Mouse (Mus musculus) inflammation-experienced regulatory T-cells, adult 6 months (primary cell): Measurements from ENCODE around the gene Tmem128. TPM values are rescaled to one million over a fixed set of nuclear protein-coding genes. Genes with fewer than 3 reads are reported as not detected.
A peak's percentile ranks its signal among the peaks of the same experiment; 100 is the strongest.

Experiments
- ATAC-seq: one replicate; pipeline ENCODE4 v1.8.0; 2017
- polyA plus RNA-seq, 3 experiments: library from polyadenylated mRNA; unstranded; fragments of 100-300 nt; shearing (Covaris generic); gene quantifications; one replicate each; pipeline ENCODE4 v1.2.1; 2017

The Tmem128 gene
- polyA plus RNA-seq = 100 to 1,000 TPM; 101 to 125 (median 113) TPM

DNA sequence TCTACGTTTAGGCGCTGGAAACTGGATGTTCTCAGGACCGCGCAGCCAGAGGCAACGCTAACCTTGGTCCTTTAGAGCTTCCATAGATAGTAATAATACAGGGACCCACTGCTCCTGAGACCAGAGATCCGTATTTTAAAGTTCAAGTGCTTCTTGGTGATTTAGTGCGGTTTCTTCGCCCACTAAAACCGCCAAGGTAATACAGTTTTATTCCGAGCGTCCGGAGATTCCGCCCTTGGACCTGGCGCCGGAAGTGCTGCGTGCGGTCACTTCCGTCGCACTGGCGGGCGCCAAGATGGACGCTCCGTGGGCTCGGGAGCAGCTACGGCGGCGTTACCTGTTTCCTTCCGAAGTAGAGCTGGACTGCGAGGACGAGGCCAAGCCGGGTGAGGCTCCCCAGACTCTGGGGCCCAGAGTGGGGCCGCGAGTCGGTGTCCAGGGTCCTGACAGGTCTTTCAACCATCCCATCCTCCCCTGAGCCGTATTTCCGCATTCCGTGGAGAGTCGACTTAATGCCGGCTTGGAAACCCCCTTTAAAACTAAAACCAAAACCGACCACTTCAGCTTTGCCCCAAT is at the start of gene Tmem128:
Gene Tmem128, plus strand, starts transcription at position 79 of the 576 bp plus-strand sequence.
- ATAC-seq = peak; percentile 85

DNA sequence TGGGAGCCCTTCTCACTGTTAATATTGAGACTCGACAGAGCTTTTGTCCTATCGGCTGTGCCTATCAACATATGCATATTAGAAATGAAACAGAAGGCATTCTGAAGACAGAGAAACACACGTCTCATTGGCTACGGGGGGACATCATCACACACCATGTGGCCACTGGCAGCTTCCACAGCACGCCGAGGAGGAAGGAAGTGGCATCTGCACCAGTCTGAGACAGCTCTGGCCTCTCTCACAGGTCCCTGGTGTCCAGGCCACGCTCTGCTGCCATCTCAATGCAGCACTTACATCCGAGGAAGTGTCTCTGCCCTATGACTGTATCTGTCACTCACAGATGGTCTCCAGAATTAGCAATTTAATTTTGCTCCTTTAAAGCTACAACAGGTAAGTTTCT is 48.3 kb upstream of the Tmem128 start:
- no peak for ATAC-seq

DNA sequence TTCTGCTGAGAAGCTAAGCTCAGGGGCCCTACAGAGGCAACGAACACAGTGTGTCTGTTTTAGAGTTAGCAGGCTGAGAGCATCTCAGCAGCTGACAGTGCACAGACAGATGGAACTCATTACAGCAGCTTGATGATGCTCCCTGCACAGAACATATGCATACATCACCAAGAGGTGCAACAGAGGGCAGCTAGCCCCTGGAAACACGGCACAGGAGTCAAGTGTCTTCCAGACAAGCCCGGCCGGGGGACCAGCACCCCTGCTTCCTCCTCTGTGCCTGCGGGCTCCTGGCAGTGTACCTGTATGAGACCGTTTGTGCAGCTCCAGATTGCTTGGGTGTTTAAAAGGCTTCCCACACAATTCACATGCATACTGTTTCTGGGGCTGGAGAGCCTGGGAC is 47.0 kb upstream of the Tmem128 start:
- no peak for ATAC-seq

DNA sequence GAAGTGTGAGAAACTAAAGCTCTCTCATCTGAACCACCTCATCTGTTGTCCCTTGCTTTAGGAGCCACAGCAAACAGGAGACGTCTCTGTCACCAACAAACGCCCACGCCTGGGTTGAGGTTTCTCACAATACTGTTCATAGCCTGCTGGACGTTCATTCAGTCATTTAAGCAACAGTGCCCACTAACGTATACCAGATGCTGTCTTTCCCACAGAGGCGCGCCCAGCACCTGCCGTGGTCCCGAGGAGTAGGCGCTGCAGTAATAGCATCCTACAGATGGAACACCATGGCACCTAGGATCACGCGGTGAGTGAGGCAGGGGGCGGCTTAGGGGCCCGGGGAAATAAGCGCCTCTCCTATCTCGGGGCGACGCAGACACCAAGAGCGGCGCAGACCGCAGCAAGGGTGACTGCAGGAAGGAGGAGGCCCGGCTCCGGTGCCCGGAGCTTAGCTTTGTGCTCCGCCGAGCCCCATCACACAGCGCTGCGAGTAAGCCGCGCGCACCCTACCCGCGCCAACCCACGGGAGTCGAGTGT is 40.1 kb upstream of the Tmem128 start:
- ATAC-seq = peak; percentile 78

DNA sequence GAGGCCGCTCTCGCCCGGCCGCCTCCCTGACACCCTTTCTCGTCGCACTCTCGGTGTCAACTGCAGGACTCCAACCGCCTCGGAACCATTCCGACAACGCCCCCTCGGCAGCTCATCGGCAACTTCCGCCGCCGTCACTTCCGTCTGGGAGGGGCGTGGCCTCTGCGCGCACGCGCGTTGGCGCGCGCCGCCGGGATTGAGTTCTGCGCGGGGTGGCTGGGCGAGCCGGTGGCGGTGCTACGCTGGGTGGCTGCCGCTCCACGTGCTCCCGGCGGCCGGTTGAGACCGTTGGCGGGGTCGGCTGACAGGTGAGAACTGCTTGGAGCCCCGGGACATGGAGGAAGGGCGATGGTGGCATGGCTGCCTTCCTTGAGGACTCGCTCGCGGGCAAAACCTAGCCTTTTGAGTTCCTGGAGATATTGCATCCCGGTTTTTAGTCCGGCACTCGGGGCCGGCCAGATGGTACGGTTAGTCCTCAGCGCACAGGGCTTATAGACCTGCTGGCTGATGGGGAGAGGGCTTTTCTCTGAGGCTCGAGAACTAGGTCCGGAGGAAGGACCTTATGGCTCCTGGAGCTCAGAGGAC is 39.6 kb upstream of the Tmem128 start, which contains the start of the genes Zbtb49 and Lyar:
Gene Zbtb49, minus strand, starts transcription at position 130 of the 585 bp plus-strand sequence.
Gene Lyar, plus strand, starts transcription at position 143 of the 585 bp plus-strand sequence.
- ATAC-seq = peak; percentile 84

DNA sequence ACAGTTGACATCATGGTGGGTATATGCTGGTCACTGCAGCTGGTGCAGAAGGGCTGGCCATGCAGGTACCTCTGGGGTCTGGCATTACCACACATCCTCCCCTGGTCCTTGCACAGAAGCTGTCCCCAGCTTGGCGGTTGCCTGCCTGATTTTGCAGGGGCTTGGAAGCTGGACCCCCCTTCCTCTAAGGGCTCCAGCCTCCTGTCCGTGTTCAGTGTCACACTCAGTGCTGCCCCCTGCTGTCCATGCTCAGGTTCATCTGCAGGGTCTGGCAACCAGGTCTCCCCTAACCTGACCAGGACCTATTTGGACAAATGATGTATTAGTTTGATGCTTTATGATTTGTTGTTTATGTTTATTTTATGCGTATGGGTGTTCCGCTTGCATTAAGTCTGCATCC is 24.6 kb upstream of the Tmem128 start:
- ATAC-seq = no peak

DNA sequence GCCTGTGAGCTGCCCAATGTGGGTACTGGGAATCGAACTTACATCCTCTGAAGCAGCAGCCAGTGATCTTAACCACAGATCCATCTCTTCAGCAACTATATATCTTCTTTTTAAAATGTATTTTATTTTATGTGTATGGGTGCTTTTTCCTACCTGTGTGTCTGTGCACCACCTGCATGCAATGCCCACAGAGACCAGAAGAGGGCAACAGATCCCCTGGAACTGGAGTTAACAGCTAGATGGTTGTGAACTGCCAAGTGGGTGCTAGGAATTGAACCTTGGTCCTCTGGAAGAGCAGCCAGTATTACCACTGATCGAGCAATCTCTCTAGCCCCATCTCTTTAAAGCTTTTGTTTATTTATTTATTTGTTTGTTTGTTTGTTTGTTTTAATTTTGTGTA is 23.4 kb upstream of the Tmem128 start:
- ATAC-seq = no peak

DNA sequence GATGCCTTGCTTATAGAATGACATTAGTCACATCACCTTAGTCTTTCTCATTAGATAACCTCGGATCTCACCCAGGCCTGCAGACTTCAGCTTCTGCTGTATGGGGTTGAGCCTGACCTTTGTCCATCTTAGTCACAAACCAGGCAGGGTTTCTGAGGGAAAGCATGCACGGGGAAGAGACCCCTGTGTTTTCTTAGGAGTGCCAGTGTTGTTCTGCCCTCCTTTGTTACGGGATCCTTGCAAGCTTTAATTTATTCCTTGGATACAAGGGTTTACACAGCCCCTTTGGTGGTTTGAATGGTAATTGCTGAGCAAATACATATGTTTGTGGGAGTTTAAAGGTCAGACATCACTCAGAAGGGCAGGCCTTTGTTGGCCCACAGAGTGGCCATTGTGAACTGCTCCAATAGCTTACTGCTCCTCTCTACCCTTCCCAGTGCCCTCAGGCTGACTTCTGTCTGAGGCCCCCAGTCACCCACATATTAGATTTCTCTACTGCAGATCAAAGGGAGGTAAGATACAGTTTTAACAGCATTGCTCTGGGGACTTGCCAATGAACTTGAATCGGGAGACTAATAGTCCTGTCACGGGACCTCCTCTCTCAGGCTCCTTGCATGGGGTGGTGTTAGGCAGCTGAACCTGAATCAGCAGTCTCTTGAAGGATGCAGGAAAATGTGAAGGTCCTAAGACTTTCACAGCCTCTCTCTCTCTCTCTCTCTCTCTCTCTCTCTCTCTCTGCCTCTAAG is 19.1 kb upstream of the Tmem128 start:
- no peak for ATAC-seq

DNA sequence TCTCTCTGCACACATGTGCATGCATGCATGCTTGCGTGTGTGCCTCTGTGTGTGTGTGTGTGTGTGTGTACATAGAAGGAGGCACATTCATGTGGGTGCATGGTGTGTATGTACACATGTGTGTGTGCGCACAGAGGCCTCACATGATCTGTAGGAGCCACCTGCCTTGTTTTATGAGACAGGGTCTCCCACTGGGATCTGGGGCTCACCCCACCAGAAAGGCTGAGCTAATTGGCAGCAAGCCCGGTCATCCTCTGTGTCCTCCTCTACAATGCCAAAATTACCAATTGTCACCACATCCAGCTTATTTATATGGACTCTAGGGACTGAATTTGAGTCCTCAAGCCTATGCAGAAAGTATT is 18.5 kb upstream of the Tmem128 start:
- ATAC-seq = no peak

DNA sequence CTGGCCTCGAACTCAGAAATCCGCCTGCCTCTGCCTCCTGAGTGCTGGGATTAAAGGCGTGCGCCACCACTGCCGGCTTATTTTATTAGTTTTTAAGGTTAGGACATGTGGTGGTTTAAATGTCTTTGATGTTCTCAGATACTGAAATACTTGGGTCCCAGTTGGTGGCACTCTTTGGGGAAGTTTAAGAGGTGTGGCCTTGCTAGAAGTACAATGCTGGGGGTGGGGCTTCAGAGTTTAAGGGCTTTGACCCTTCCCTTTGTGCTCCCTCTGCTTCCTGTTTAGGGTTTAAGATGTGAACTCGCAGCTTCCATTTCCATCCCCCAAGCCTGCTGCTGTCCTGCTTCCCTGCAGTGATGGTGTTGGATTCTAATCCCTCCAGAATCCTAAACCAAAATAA is 18.0 kb upstream of the Tmem128 start:
- no peak for ATAC-seq

DNA sequence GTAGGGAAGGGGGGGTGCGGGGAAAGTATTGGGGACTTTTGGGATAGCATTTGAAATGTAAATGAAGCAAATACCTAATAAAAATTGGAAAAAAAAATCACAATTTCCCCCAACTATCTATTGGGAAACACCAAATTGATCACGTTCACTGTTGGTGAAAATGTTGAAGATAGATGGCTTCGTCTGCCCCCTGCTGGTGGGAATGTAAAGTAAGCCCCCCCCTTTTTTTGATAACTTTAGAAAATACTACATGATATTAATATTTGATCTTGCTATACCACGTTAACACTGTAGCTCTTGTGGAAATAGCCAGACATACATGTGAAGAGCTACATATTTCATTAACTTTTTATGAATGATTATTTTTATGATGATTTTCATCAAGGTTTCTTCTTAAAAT is 4.8 kb upstream of the Tmem128 start:
- ATAC-seq = no peak

DNA sequence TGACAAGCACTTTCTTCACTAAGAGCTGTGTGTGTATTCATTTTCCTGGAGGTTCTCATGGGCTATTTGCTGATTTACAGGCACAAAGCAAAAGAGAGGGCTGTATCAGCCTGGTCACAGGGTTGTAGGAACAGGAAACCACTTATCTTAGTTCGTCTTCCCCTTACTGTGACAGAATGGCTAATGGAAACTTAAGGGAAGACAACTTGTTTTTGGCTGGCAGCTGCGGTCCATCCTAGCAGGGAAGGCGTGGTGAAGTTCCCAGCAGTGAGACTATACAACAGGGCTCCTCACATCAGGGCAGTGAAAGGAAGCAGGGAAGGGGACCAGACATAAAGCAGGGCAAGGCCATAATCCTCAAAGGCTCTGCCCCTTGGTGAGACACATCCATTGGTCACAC is 4.3 kb upstream of the Tmem128 start:
- no peak for ATAC-seq

DNA sequence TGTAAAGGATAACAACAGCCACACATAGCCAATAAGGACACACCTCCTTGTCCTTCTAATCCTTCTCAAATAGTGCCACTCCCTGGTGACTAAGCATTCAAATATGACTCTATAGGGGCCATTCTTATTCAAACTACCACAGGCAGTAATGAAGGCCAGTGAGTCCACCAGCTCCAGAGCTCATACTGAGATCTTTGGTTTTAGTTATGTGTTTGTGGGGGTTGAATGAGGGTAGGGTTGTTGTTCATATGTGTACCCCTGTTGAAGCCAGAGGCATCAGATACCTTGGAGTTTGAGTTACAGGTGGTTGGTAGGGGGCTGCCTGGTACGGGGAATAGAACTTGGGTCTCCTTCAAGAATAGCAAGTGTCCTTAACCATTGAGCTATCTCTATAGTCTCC is 3.4 kb upstream of the Tmem128 start:
- ATAC-seq = no peak

DNA sequence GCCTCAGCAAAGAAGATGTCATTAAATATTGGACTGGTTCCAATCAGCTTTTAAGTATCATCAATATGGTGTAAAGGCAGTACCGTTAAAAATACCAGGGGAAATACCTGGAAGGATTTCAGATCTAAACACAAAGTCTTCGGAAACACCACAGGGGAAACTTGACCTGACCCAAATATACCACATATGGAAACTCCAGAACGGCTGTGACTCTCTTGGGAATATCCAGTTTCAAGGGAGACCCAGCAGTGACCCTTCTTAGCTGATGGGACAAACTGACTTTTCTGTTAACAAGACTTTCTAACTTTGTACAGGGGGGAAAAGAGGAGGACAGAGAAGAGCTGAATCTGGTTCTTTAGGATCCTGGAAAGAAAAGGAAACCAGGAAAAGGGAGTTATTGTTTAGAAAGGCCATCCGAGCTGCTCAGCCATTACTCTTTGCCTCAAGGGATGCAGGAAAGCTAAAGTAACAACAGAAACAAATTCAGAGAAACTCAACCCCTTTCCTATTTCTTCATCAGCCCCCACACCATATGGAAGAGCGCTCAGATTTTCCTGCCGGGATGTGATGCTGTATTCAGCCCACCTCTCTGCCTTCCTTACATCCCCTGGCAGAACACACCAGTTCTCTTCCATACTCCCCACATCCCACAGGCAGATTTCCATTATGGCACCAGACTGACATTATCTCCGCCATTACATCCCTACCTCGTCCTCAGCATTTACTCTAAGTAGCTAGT is 1.8 kb upstream of the Tmem128 start:
- ATAC-seq = no peak

DNA sequence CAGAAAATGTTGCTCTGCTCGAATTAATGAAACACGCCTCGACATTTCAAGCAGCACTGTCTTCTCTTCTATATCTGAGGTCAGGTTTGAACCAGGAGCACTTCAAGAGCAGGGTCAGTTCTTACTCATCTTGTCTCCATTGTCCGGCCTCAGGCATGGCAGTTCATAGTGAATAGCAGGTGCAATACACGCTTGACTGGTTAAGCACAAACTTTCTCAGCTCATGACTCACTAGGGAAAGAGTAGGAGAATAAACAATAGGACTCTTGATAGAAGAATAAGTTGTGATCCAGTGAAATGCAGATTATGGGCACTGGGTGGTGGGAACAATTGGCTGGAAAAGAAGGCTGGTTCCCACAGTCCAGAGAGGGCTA is 1.2 kb upstream of the Tmem128 start:
- no peak for ATAC-seq

DNA sequence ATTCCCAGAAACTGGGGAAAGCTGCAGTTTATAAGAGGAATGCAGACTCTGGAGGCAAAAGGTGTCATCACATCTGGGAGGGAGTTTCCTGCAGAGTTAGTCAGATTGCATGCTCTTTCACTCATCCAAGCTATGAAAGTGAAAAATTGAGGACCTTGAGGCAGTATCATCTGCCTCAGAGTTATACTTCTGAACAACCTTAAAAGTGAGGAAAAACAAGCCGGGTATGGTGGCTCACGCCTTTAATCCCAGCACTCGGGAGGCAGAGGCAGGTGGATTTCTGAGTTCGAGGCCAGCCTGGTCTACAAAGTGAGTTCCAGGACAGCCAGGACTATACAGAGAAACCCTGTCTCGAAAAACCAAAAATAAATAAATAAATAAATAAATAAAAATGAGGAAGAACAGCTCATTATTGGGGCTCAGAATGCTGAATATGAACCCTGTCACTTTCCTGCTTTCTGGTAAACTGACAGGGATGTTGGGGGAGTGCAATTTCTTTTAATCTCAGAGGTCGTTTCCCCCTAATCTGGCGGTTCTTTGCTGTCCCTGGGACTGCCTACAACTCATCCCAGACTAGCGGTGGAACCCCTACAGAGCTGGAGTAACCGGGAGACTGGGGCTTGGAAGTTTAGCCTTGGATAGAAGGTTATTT is 404 bp upstream of the Tmem128 start:
- peak; percentile 23 for ATAC-seq

DNA sequence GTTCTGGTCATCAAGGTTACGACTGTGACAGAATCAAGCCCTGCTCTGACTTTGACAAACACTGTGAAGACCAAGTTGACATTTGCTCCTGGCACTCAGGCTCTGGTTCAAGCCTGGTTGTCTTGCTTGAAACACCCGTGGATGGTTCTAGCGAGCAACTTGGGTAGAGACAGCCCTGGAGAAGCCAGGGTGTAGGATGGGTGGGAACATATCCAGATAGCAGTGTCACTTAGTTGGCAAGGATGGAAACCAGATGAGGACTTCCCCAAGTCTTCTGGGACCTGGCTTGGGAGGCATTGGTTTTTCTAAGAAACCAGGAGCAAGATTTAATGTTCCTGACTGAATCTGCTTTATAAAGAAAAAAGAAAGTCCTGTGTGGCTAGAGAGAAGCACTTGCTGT is 11.0 kb downstream of the Tmem128 start:
- no peak for ATAC-seq

DNA sequence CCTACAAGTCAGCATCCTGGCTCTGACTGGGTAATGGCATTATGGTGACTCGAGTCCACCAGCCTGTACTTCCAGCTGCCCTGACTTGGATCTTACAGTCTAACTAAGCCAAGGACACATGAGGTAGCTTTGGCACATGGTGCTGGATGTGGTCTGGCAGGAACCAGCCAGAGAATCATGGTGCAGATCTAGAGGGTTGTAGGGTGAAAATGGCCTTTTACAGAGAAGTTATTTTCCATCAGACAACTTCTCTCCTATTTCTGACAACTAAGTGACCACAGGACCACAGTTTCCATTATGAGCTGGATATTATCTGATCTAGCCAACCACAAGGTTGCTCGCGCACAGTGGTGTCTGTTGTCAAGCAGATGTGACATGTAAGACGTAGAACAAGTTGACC is 13.8 kb downstream of the Tmem128 start:
- ATAC-seq = peak; percentile 21

DNA sequence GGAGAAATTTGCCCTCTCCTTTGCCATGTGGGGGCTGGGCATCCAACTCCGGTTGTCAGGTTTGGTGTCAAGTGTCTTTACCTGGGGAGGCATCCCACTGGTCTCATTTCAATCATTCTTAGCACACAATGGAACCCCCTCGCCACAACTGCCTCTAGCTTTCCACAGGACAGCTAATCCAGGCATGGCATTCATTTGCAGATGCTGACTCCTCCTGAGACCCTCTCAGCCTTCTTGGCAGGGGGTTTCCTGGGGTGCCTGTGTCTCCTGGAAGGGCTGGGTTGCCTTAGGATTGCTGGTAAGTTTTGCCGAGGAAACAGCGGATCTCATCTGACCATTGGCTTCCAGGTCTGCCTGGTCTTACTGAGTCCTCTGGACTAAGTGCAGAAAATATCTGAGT is 15.8 kb downstream of the Tmem128 start, which contains the start of gene Otop1:
Gene Otop1, plus strand, starts transcription at position 202 of the 400 bp plus-strand sequence.
- ATAC-seq = no peak

DNA sequence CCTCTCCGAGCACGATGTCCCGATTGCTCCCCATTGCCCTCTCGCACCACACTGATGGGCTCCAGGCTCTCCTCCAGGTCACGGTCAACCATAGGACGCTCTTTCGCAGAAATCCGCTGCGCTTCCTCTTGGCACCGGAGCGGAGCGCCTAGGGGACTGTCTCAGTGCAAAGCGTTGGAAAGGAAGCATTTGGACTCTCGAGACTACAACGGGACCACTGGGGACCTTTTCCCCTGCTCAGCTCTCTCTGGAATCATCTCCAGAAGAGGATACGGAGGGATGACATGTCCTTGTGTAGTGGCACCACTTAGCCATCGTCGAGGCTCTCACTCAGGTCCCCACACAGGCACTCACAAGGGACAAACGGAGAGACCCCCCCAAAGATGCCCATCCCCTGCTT is 16.5 kb downstream of the Tmem128 start:
- no peak for ATAC-seq

DNA sequence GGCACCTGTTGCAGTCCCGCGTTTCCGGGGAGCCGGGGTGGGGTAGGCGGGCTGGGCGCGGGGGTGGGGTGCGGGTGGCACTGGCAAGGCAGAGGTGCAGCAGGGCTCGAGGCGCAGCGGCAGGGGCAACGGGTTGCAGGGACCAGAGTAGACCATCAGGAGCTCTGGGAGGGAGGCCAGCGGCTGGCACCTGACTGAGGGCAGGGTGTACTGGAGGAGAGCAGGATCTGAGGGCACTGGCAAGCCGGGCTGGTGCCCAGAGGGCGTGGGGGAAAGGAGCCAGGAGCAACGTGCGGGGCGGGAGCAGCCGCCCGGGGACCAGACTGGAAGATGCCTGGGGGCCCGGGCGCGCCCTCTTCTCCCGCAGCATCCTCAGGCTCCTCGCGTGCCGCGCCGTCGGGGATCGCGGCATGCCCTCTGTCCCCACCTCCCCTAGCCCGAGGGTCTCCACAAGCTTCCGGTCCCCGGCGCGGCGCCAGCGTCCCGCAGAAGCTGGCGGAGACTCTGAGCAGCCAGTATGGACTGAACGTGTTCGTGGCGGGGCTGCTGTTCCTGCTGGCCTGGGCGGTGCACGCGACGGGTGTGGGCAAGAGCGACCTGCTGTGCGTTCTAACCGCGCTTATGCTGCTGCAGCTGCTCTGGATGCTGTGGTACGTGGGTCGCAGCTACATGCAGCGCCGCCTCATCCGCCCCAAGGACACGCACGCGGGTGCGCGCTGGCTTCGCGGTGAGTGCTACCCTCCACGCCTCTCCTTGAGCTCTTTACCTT is 17.3 kb downstream of the Tmem128 start:
- ATAC-seq = no peak
